Mouse (Mus musculus) monocyte, adult 5-6 weeks (primary cell): ENCODE results near the gene Map3k14. TPM values are rescaled to one million over a fixed set of nuclear protein-coding genes. Genes with fewer than 3 reads are reported as not detected.
"Not testable (repeated sequence)": the region's sequence is repeated elsewhere in the genome, so short reads cannot be mapped to it uniquely, and the experiment has no call there.

Experiments
- ATAC-seq: fragments of 153-309, 156-312 bp; replicated peaks from 2 replicates; pipeline ENCODE4 v1.8.0; 2017; ENCODE audit warnings: mild to moderate bottlenecking; ENCODE audit not compliant: low TSS enrichment, insufficient number of reproducible peaks, severe bottlenecking, poor library complexity, low FRiP score
- total RNA-seq: library from RNA; stranded (forward); fragments of 200-1000, 200-491, 200-594 nt; gene quantifications from 3 replicates; pipeline ENCODE4 v1.2.3, GENCODE M21; 2017

The Map3k14 gene
- total RNA-seq, result 72.0 to 89.0 TPM (median 88.0 TPM) in 3 replicates

DNA sequence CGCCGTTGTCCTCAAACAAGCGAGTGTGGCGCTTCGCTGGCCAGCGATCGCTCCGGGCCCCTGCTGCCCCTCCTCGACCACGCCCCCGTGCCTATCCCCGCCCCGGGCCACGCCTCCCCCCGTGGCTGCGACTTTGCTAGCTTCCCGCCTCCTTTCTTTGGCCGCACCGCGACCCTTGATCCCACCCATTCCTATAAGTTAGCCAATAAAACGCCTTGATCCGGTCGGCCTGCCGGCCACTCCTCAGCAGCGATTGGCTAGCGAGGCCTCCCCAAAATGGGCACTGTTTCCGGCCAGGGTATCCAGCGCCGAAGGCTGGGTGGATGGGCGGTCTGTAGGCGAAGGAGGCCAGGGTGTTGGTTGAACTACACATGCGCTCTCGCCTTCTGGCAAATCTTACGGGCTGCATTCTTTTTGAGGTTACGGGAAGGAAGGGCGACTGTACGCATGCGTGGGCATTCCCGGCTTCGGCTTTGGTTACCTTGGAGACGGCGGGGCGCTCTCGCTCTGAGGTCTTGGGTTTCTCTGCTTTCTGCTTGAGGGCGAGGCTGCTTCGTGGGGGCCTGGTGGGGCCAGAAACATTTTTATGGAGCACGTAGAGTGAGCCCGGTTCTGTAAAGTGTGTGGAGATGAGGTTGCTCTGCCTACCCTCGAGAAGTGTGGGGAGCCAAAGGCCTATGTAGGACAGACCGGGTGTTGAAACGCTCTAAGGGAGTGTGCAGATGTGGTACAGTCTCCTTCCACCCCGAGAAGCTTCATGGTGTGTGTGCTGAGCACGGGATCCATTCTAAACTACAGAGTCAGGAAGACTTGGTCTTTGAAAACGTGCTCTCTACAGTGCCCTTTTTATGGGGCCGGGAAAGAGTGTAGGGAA, at the start of gene Map3k14:
Gene Map3k14, minus strand, starts transcription at position 127 of the 874 bp plus-strand sequence.
- peak; percentile 67 for ATAC-seq

DNA sequence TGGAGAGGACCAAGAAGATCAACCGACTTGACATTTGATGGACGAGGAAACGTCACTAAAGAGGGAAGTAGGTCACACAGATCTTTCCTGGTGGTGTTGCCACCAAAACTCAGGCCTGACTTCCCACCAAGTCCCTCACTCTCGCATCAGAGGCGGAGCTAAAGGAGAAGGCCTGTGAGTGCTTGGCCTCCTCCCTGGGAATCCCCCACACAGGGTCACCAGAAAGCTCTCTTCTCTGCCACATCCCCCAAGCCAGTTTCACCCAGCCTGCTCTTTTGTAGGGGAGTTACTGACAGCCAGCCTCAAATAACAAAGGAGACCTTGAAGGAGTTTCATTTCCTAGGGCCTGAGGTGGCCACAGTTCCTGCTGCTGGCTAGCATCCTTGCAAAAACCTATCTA, 48.1 kb upstream of the Map3k14 start:
- ATAC-seq, result peak; percentile 81

DNA sequence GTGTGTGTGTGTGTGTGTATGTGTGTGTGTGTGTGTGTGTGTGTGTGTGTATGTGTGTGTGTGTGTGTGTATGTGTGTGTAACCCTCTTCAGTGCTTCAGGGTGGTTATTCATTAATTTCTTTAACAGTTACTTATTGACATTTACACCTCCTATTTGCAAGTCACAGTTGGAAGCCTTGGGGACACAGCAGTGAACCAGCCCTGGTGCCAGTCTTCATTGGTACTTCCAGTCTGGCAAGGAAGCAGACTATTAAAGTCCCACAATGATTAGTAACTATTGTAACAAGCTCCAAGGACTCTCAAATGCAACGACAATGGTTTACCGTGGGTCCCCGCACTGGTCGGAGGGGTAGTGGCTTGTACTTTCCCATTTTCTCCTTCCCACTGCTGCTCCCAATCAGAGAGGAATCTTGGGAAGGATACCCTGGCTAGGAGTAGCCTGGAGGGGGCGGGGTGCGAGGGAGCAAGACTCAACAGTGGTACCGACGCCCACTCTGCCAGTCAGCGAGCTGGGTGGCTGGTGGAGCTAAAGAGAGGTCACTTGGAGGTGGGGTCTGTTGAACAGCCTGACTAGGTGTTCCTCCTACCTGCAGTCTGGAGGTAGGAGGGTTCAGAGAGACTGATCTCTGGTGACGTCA, 47.6 kb upstream of the Map3k14 start:
- ATAC-seq, result no peak

DNA sequence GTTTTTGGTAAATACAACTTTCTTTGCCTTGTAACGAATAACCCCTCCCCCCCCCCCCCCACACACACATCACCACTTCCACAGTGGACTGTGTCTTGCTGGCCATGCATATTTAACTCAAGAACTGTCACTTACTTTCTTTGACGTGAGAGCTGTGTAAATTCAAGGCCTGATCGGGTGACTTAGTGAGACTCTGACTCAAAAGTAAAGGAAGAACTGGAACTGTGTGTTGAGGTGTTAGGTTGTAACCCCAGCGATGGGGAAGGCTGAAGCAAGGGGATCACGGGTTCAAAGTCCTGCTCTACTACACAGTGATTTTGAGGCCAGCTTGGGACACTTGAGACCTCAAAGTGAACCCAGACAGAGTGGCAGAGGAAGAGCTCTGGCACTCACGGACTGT, 46.3 kb upstream of the Map3k14 start:
- ATAC-seq, result no peak

DNA sequence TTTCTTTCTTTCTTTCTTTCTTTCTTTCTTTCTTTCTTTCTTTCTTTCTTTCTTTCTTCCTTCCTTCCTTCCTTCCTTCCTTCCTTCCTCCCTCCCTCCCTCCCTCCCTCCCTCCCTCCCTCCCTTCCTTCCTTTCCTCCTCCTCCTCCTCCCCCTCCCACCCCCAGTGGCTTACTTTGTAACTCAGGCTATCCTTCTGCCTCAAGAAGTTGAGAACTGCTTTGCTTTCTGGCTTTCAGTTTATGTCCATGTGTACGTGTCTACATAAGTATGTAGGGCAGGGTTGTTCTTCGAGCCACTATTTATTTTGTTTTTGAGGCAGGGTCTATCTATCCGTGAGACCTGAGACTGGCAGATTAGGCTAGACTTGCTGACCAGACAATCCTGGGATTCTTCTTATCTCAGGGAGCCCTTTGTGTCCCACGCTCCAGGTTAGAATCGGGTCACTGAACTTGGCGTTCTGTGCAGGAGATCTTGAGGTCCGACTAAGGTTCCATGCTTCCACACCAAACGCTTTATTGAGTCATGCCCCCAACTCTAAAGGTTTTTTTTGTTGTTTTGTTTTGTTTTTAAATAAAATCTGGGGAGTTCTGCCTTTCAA, 45.5 kb upstream of the Map3k14 start:
- ATAC-seq, result no peak

DNA sequence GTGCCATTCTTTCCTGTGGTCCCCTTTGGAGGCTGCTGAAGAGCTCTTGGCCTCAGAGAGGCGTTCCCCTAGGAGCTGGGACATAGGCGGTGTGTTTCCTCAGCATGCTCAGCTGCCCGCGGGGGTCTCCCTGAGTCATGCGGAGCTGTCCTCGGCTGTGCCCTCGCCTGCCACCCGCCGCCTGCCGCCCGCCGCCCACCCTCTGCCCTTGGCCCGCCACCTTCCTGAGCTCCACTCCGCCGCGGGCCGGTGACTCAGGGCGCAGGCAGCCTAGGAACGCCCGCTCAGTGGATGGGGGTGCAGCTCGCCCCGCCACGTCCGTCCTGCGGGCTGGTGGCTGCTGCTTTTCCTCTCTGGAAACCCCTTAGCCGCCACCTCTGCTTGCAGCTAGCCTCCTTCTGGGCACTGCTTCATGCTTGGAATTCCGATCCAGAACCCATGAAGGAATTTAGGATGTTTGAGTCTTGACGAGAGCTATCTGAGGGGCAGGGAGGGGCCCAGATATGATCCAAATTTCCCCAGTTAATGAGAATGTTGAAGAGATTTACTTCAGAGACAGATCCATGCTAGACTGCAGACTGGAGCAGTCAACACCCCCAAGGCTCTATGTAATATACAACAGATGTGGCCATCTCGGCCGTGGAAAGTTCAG, 44.8 kb upstream of the Map3k14 start:
- no peak for ATAC-seq

DNA sequence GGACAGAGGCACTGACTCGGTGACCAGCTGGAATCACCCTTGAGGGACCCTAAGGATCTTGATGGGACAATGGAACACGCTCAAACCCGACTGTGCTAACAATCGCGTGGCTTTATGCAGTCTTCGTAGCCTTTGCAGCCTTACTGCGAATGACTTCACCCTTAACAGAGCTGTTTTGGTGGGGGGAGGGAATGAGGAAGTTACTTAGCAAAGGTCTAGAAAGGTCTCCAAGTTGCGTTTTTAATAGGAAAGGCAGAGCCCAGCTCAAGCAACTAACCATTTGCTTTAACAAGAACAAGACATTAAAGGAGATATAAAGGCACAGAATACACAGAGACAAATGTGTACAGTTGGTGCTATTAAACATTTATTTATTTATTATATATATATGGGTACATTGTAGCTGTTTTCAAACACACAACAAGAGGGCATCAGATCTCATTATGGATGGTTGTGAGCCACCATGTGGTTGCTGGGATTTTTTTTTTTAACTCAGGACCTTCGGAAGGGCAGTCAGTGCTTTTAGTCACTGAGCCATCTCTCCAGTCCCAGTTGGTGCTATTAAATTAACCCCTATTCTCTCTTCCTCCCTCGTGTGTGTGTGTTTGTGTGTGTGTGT, 42.8 kb upstream of the Map3k14 start:
- ATAC-seq, result peak; percentile 47; the same call in 1 of the 2 replicates

DNA sequence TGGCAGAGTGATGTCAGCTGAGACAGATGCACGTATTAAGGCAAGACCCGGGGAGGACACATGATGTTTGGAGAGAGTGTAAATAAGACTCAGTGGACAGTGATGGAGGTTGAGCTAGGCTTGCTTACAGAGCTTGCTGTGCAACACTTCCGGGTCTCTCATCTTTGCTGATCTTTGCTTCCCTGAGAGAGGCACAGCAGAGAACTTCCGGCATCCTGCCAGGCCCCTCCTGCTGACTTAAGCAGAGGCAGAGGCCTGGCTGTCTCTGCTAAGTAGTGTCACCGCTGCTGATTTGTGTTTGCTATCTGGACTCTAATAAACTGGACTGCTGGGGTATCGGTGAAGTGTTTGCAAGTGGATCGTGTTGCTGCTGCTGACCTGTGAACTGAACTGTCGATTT, 40.6 kb upstream of the Map3k14 start:
- 0 out of 2 replicates have a peak, but pooled peaks have one; percentile 48 for ATAC-seq

DNA sequence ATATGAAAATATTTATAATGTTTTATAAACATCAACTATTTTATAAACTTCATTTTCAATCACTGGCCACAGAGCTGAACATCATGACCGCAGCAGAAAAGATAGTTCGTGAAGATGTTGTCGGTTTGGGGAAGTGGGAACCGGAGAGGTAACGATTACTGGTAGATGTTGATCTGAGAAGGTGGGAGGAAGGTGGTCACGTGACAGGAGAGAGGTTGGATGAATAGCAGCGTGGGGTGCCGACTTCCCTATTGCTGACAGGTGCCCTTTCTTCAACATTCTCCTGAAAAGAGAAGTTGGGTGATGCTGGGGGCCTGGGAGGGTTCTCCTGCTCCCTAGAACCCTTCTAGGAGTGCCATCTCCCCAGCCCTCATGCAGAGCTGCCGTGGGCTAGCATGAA, 37.3 kb upstream of the Map3k14 start:
- ATAC-seq, result peak; percentile 41

DNA sequence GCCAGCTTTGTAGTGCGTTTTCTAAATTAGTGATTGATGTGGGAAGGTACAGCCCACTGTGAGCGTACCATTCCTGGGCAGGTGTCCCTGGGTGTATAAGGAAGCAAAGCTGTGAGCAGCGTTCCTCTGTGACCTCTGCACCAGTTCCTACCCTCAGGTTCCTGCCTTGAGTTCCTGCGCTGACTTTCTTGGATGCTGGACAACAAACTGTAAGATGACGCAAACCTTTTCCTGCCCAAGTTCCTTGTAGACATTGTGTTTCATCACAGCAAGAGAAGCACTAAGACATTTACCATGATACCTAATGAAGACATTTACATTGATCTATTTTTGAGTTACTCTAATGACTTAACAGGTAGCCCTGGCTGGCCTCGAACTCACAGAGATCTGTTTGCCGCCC, 27.5 kb upstream of the Map3k14 start:
- ATAC-seq, result peak; percentile 66; the same call in 1 of the 2 replicates

DNA sequence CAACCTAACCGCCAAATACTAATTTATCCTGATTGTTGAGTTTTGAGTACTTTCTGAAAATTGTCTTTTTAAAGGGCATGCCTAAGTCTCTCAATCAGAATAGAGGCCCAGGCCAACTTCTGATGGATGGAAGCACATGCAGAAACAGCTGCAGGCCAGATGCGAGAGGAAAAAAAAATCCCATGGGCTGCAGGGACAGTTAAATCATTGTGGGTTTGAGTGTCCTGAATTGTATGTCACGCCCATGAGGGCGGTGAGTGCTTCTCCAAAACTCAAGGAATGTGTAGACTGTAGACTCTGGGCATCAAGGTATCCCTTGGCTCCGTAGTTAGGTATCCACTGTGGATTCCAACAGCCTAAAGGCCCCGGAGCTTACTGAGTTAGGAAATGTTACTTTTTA, 26.8 kb upstream of the Map3k14 start:
- ATAC-seq, result no peak

DNA sequence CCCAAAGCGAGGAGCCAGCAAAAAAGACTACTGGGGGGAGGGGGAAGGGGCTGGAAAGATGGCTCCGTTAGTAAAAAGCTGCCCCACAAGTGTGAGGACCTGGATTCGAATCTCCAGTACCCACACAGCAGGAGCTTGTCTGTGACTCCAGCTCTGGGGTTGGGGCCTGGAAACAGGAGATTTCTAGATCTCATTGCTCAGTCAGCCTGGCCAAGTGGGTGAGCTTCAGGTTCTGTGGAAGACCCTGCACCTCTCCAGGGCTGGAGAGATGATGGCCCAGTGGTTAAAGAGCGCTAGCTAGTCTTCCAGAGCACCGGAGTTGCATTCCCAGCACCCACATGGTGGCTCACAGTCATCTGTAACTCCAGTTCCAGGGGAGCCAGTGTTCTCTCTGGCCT, 25.6 kb upstream of the Map3k14 start:
- no peak for ATAC-seq

DNA sequence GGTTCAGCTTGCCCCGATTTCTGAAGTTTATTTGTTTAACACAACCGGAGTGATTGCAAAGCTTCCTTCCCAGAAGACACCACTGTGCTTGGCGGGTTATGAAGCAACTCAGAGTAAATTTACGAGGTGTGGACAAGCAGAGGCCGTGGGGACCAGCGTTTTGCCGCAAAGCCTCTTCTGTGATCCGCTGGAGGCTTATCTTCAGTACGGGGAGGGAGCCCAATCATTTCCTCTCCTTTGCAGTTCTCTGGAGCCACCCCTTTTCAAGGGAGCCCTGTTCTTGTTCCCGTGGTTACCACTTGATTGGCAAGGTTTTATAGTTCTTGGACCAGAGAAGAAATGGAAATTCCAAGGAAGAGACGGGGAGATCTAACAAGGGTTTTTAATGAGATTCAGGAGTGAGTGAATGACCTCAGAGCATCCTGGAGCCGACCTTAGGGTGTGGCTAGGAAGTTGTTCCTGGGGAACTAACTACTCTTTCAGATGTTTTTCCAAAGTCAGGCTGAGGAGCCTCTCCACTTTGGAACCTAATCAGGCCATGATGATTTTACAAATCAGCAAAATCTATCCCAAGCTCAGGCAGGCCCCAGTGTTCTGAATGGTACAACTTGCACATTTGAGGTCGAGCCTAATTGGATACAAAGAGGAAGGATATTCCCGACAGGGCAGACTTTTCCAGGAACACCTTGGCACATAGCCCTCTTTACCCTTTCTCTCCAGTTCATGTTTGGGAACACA, 25.0 kb upstream of the Map3k14 start:
- ATAC-seq, result no peak

DNA sequence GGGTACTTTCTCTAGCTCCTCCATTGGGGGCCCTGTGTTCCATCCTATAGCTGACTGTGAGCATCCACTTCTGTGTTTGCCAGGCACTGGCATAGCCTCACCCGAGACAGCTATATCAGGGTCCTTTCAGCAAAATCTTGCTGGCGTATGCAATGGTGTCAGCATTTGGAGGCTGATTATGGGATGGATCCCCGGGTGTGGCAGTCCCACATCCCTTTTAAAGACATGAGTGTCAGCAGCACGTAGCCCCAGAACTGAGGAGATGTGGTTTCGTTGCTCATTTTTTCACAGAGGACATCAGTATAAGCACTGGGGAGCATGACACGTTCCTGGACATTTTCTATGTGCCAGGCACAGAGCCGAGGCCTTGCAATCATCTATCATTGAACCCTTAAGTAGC, 23.6 kb upstream of the Map3k14 start:
- not testable (repeated sequence) for ATAC-seq

DNA sequence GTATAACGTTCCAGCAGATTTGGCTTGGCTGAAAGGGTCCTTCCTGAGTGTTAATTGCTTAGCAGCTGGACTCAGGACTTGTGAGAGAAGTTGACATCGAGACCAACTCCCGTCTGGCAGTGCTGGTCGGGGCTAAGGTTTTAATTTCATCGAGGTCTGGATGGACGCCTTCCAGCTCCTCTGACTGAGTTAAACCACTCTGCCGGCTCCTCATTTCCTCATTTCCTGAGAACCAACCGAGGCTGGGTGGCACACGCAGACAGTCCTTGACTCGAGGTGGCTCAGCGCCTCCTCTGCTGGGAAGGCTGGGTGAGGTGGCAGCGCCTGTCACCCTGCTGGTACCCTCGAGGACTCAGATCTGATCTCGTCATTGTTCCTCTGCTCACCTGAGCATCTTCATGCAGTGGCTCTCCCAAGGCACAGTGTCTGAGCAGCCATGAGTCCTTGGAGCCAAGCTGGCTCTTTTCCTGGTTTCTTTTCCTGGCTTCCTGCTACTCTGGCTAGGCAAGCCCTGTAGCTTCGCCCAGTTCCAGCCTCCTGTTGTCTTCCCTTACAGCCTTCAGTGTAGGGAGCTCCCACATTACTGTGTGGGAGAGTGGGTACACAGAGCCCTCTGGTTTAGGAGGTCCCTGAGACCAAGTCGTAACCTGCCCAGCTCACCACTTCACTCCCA, 21.2 kb upstream of the Map3k14 start:
- ATAC-seq, result peak; percentile 60

DNA sequence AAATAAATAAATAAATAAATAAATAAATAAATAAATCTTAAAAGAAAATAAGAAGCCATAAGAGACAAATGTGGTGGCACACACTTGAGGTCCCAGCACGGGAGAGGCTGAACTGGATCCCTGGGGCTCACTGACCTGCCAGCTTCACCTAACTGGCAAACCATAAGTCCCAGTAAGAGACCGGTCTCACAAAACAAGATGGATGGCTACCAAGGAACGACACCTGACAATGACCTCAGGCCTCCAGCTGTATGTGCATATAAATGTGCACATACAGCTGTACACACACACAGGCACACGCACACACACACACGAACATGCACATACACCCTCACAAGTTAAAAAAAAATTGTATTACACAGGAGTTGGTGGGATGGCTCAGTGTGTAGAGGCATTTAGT, 19.6 kb upstream of the Map3k14 start:
- no peak for ATAC-seq

DNA sequence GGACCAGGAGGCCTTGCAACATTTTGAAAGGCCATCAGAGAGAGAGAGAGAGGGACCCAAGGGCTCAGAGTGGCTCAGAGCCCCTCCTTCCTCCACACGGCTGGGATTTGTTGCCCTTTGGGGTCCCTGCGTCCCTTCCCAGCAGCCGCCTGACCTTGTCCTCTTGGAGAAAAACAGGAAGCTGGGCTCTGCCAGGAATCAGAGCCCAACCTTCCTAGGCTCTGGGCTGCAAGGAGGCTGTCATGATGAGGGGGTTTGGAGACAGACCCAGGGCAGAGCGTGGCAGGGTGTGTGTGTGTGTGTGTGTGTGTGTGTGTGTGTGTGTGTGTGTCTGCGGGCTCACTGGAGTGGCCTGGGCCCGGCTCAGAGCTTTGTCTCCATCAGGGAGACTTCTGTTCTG, 18.7 kb upstream of the Map3k14 start:
- no peak for ATAC-seq

DNA sequence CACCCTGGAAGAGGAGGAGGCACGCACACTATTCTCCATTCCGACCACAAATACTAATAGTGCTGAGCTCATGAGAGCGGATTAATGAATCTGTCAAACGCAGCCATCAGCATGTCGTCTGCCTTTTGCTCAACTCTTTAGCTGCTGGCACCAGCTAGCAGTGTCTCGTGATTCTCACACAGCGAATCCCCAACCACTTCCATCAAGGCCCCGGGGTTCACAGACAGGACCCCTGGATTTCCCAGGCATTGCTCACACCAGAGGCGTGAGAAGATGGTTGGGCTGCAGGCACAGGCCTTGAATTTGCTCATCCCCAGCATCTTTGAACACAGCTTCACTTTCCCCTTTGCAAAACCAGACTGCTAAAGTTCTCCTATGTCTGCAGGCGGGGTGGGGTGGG, 18.0 kb upstream of the Map3k14 start:
- ATAC-seq, result no peak
